Mouse (Mus musculus) lung, adult 2 months (tissue): ENCODE data around the gene Ccdc102a.

Experiments
- CTCF ChIP-seq: fragments of 200-500 bp; IDR thresholded peaks from 2 replicates; pipeline ENCODE4 v1.5.1; 2011; ENCODE audit warnings: mild to moderate bottlenecking, low read length, control low read depth; ENCODE audit not compliant: insufficient read depth
- POLR2A ChIP-seq: fragments of 200-500 bp; IDR thresholded peaks from 2 replicates; pipeline ENCODE4 v1.6.1; 2011; ENCODE audit warnings: low read depth, mild to moderate bottlenecking, control low read depth, low read length, borderline replicate concordance; ENCODE audit errors: extremely low read depth

DNA sequence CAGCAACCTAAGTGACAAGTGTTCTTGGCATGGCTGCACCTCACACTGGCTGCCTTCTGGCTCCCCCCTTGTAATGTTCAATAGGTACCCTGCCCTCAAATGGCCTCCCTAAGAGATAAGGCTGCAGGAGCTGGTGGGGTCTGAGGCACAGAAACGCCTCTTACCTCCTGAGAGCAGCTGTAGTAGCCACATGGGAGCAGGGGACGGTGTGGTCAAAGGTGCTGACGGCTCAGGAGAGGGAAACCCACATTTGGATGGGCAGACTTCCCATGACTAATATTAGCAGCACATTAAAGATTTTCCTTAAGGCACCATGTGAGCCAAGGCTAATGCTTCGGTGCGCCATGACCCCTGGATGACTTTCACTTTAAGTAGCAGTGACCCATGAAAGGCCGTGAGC, 17.3 kb downstream of the Ccdc102a start:
- no peak for TF ChIP-seq CTCF
- TF ChIP-seq POLR2A: no peak
